Mouse (Mus musculus): Measurements from ENCODE around the gene Limch1.

Limch1 gene

GRCm38 (mm10) chr5:66917353-66918315, 172.0 kb downstream of the Limch1 start:
- DNase-seq (ENCODE audit: extremely low read depth, low read depth) = no peak

- DNase-seq (ENCODE audit: extremely low read depth, low read depth) = no peak
Measured at GRCm38 (mm10) chr5:66918316-66919305, 173.0 kb downstream of the Limch1 start.

- no peak for DNase-seq (ENCODE audit: extremely low read depth, low read depth)
Measured at GRCm38 (mm10) chr5:66922582-66922981, 177.0 kb downstream of the Limch1 start.

- no peak for DNase-seq (ENCODE audit: extremely low read depth, low read depth)
Measured at GRCm38 (mm10) chr5:66929291-66929690, 183.7 kb downstream of the Limch1 start.

- no peak for DNase-seq (ENCODE audit: extremely low read depth, low read depth)
Measured at GRCm38 (mm10) chr5:66933134-66933804, 187.6 kb downstream of the Limch1 start.

GRCm38 (mm10) chr5:66934585-66934984, 189.0 kb downstream of the Limch1 start:
- DNase-seq (ENCODE audit: extremely low read depth, low read depth) = no peak

GRCm38 (mm10) chr5:66937376-66937775, 191.7 kb downstream of the Limch1 start:
- no peak for DNase-seq (ENCODE audit: extremely low read depth, low read depth)

GRCm38 (mm10) chr5:66941710-66942450, 196.3 kb downstream of the Limch1 start:
- no peak for DNase-seq (ENCODE audit: extremely low read depth, low read depth)

GRCm38 (mm10) chr5:66942922-66943321, 197.3 kb downstream of the Limch1 start:
- DNase-seq (ENCODE audit: extremely low read depth, low read depth) = no peak

GRCm38 (mm10) chr5:66943521-66943920, 197.9 kb downstream of the Limch1 start:
- no peak for DNase-seq (ENCODE audit: extremely low read depth, low read depth)

GRCm38 (mm10) chr5:66947958-66948357, 202.3 kb downstream of the Limch1 start:
- DNase-seq (ENCODE audit: extremely low read depth, low read depth) = no peak

GRCm38 (mm10) chr5:66949098-66949692, 203.6 kb downstream of the Limch1 start:
- no peak for DNase-seq (ENCODE audit: extremely low read depth, low read depth)

- no peak for DNase-seq (ENCODE audit: extremely low read depth, low read depth)
Measured at GRCm38 (mm10) chr5:66953375-66953774, 207.7 kb downstream of the Limch1 start.

- DNase-seq (ENCODE audit: extremely low read depth, low read depth) = no peak
Measured at GRCm38 (mm10) chr5:66953971-66954644, 208.5 kb downstream of the Limch1 start.

GRCm38 (mm10) chr5:66955245-66955644, 209.6 kb downstream of the Limch1 start:
- DNase-seq (ENCODE audit: extremely low read depth, low read depth) = no peak

- no peak for DNase-seq (ENCODE audit: extremely low read depth, low read depth)
Measured at GRCm38 (mm10) chr5:66957656-66958055, 212.0 kb downstream of the Limch1 start.

GRCm38 (mm10) chr5:66958118-66958517, 212.5 kb downstream of the Limch1 start:
- DNase-seq (ENCODE audit: extremely low read depth, low read depth) = no peak

GRCm38 (mm10) chr5:66959968-66960367, 214.3 kb downstream of the Limch1 start:
- DNase-seq (ENCODE audit: extremely low read depth, low read depth) = no peak

- DNase-seq (ENCODE audit: extremely low read depth, low read depth) = no peak
Measured at GRCm38 (mm10) chr5:66965442-66965841, 219.8 kb downstream of the Limch1 start.

GRCm38 (mm10) chr5:66967147-66967546, 221.5 kb downstream of the Limch1 start:
- DNase-seq (ENCODE audit: extremely low read depth, low read depth) = no peak
